Mouse (Mus musculus) MEL (cell line): ENCODE data around the gene Palm.

ENCODE experiments used
- CHD2 ChIP-seq: IDR thresholded peaks from 2 replicates; pipeline ENCODE4 v1.6.1; 2011; ENCODE audit warnings: low read length, improper control_type of control experiment
- CTCF ChIP-seq, 3 experiments: IDR thresholded peaks in 2 of 3; conservative IDR thresholded peaks in 1 of 3; 2 replicates each; pipeline ENCODE4 v1.5.1; 2011 to 2012; ENCODE audit warnings: low read length in 3 of 3, low read depth in 2 of 3, mild to moderate bottlenecking in 2 of 3, improper control_type of control experiment in 1 of 3, inconsistent platforms in 1 of 3, mixed read lengths in 1 of 3, moderate library complexity in 1 of 3; ENCODE audit not compliant: control insufficient read depth in 1 of 3, insufficient read depth in 1 of 3, poor library complexity in 1 of 3, severe bottlenecking in 1 of 3
- ELF1 ChIP-seq: IDR thresholded peaks from 2 replicates; pipeline ENCODE4 v1.6.1; 2014; ENCODE audit warnings: low read depth, mild to moderate bottlenecking, inconsistent platforms, low read length, improper control_type of control experiment, moderate library complexity
- EP300 ChIP-seq, 2 experiments: IDR thresholded peaks; 2 replicates each; pipeline ENCODE4 v1.6.1; 2011; ENCODE audit warnings: improper control_type of control experiment in 2 of 2, low read length in 2 of 2, low read depth in 1 of 2, mild to moderate bottlenecking in 1 of 2
- HCFC1 ChIP-seq: IDR thresholded peaks from 2 replicates; pipeline ENCODE4 v1.6.1; 2012; ENCODE audit warnings: low read depth, mild to moderate bottlenecking, inconsistent platforms, low read length, improper control_type of control experiment, moderate library complexity
- MAZ ChIP-seq: IDR thresholded peaks from 2 replicates; pipeline ENCODE4 v1.6.1; 2012; ENCODE audit warnings: low read depth, mild to moderate bottlenecking, inconsistent platforms, low read length, improper control_type of control experiment
- MEF2A ChIP-seq: IDR thresholded peaks from 2 replicates; pipeline ENCODE4 v1.6.1; 2014; ENCODE audit warnings: low read depth, mild to moderate bottlenecking, inconsistent platforms, low read length, improper control_type of control experiment; ENCODE audit not compliant: poor library complexity, insufficient replicate concordance, severe bottlenecking; ENCODE audit errors: extremely low read depth
- POLR2A ChIP-seq, 2 experiments: IDR thresholded peaks; 2 replicates each; pipeline ENCODE4 v1.6.1; 2011 to 2012; ENCODE audit warnings: low read length in 2 of 2, mild to moderate bottlenecking in 2 of 2, control low read depth in 1 of 2, improper control_type of control experiment in 1 of 2, low read depth in 1 of 2, moderate library complexity in 1 of 2; ENCODE audit not compliant: control insufficient read depth in 1 of 2, insufficient read depth in 1 of 2, poor library complexity in 1 of 2
- POLR2AphosphoS2 ChIP-seq: IDR thresholded peaks from 2 replicates; pipeline ENCODE4 v1.6.1; 2011; ENCODE audit warnings: low read length, improper control_type of control experiment
- POLR2AphosphoS5 ChIP-seq: IDR thresholded peaks from 2 replicates; pipeline ENCODE4 v1.6.1; 2012; ENCODE audit warnings: low read depth, borderline replicate concordance, mild to moderate bottlenecking, inconsistent platforms, low read length, moderate library complexity, mixed read lengths
- USF1 ChIP-seq: IDR thresholded peaks from 2 replicates; pipeline ENCODE4 v1.6.1; 2014; ENCODE audit warnings: low read depth, mild to moderate bottlenecking, inconsistent platforms, low read length, improper control_type of control experiment, moderate library complexity

DNA sequence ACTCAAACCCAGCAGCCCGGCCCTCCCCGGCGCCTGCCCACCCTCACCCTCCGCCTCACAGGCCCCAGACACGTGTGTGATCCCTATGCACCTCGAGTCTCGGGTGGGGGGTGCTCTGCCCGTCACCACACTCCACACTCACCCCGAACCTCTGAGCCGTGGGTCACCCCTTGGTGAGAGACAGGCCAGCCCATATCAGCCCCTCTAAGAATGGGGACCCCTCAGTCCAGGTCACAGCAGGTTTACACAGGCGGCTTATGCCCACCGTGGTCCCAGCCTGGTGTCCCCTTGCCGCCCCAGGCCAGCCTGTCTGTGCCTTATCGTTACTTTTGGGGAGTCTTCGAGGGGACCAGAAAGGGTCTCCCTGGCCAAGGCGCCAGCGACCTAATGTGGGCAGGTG is 26.2 kb downstream of the Palm start:
- TF ChIP-seq POLR2AphosphoS5 (no peak), CTCF (IDR thresholded peaks at IDR 0.05 in 2 of 3, conservative IDR thresholded peaks at IDR 0.05 in 1 of 3; ENCODE audit: control insufficient read depth in 1 of 3, insufficient read depth in 1 of 3, low read depth in 2 of 3, low read length in 3 of 3, poor library complexity in 1 of 3, severe bottlenecking in 1 of 3) (no peak), HCFC1 (no peak), MEF2A (no peak), USF1 (no peak), EP300 (IDR thresholded peaks at IDR 0.05; ENCODE audit: low read depth in 1 of 2, low read length in 2 of 2) (no peak), POLR2AphosphoS2 (no peak), POLR2A (IDR thresholded peaks at IDR 0.05; ENCODE audit: control insufficient read depth in 1 of 2, insufficient read depth in 1 of 2, low read depth in 1 of 2, low read length in 2 of 2, poor library complexity in 1 of 2) (no peak), ELF1 (no peak), CHD2 (no peak), MAZ (no peak)
